Mouse (Mus musculus) liver, embryonic 15.5 days (tissue): Measurements from ENCODE around the gene Olfr1280. TPM values are rescaled to one million over a fixed set of nuclear protein-coding genes. Genes with fewer than 3 reads are reported as not detected.

Experiments used
- polyA plus RNA-seq: library from polyadenylated mRNA; unstranded; fragments of >200 nt; fragmentation: Nextera tagmentation; extraction: Ambion mirVana; gene quantifications from 2 replicates; pipeline ENCODE4 v1.2.1, GENCODE M21; 2015

The Olfr1280 gene
- polyA plus RNA-seq, 1 experiment from 2014 or later = not detected

Other genes starting within 250 kb of the Olfr1280 start
- not detected in 2 replicates for gene Gm13941, start 208.0 kb upstream of the Olfr1280 start, polyA plus RNA-seq
- gene Gm15130, start 161.1 kb upstream of the Olfr1280 start, polyA plus RNA-seq = not detected in 2 replicates
- not detected in 2 replicates for gene 4930430A15Rik, start 84.4 kb upstream of the Olfr1280 start, polyA plus RNA-seq
- gene Olfr1275, start 78.7 kb upstream of the Olfr1280 start, polyA plus RNA-seq = not detected in 2 replicates
- gene Olfr1276, start 59.5 kb upstream of the Olfr1280 start, polyA plus RNA-seq = not detected in 2 replicates
- not detected in 2 replicates for gene Olfr1277, start 39.9 kb upstream of the Olfr1280 start, polyA plus RNA-seq
- gene Olfr1278, start 23.9 kb upstream of the Olfr1280 start, polyA plus RNA-seq = not detected in 2 replicates
- gene Olfr1279, start 13.4 kb upstream of the Olfr1280 start, polyA plus RNA-seq = not detected in 2 replicates
- not detected in 2 replicates for gene Olfr1281, start 12.5 kb downstream of the Olfr1280 start, polyA plus RNA-seq
- not detected in 2 replicates for gene Olfr1282, start 22.1 kb downstream of the Olfr1280 start, polyA plus RNA-seq
- gene Olfr1283, start 52.8 kb downstream of the Olfr1280 start, polyA plus RNA-seq = not detected in 2 replicates
- gene Olfr1284, start 61.5 kb downstream of the Olfr1280 start, polyA plus RNA-seq = not detected in 2 replicates
- gene Olfr1286, start 109.1 kb downstream of the Olfr1280 start, polyA plus RNA-seq = not detected in 2 replicates
- not detected in 2 replicates for gene Olfr1287, start 135.1 kb downstream of the Olfr1280 start, polyA plus RNA-seq
- gene Olfr1288, start 160.1 kb downstream of the Olfr1280 start, polyA plus RNA-seq = not detected in 2 replicates
- not detected in 2 replicates for gene Olfr1289, start 166.8 kb downstream of the Olfr1280 start, polyA plus RNA-seq
- gene Olfr1290, start 179.8 kb downstream of the Olfr1280 start, polyA plus RNA-seq = not detected in 2 replicates
- gene Olfr1291-ps1, start 183.2 kb downstream of the Olfr1280 start, polyA plus RNA-seq = not detected in 2 replicates
- not detected in 2 replicates for gene Olfr1293-ps, start 211.2 kb downstream of the Olfr1280 start, polyA plus RNA-seq
- not detected in 2 replicates for gene Olfr1294, start 226.3 kb downstream of the Olfr1280 start, polyA plus RNA-seq